Mouse (Mus musculus) heart, adult 2 months (tissue): ENCODE results near the gene Dcps.

Experiments used
- CTCF ChIP-seq: fragments of 200-600 bp; IDR thresholded peaks from 2 replicates; pipeline ENCODE4 v1.8.1; 2022; ENCODE audit warnings: antibody characterized with exemption, mild to moderate bottlenecking, moderate library complexity
- POLR2A ChIP-seq: fragments of 200-500 bp; IDR thresholded peaks from 2 replicates; pipeline ENCODE4 v1.6.1; 2011; ENCODE audit warnings: mild to moderate bottlenecking, low read depth, low read length, control low read depth; ENCODE audit not compliant: insufficient read depth

GRCm38 (mm10) chr9:35128564-35128963, 47.3 kb downstream of the Dcps start:
- TF ChIP-seq CTCF (no peak), POLR2A (no peak)
